ENCODE assay signal across 8 mouse cellular contexts in genomic region chr8:81341591-81342235, GRCm38 (mm10). TPM values are rescaled to one million over a fixed set of nuclear protein-coding genes. Genes with fewer than 3 reads are reported as not detected.
DNase-seq lines count a peak whose midpoint lies in the region; ATAC-seq and TF ChIP-seq lines count a peak whose summit lies in the region.

No protein-coding gene starts in this region.

- DNase-seq in ES-E14 (ENCODE audit: low read depth, low spot score): peak; percentile 30
- DNase-seq in c-Kit-positive CD71-negative TER-119-negative erythroid progenitor cells, embryonic 14.5 days (ENCODE audit: low read depth): peak; percentile 31
- peak; percentile 72 for DNase-seq in forebrain, embryonic 14.5 days (ENCODE audit: low spot score)
- peak; percentile 30 to 49 for DNase-seq in layer of hippocampus, postnatal 25 days (ENCODE audit: extremely low spot score in 1 of 2, low spot score in 1 of 2)
- peak; percentile 64 for DNase-seq in lung, postnatal 10 days
- peak; percentile 33 for DNase-seq in ovary, postnatal 14 days (ENCODE audit: low spot score)
- DNase-seq in thymus, postnatal 36 days: peak; percentile 66 to 75

- peak overlapping the region; percentile 39 to 62 for H3K4me3 ChIP-seq in ES-E14 (ENCODE audit: insufficient read depth in 1 of 2, low read depth in 1 of 2, low read length in 2 of 2, poor library complexity in 1 of 2, severe bottlenecking in 1 of 2)
- H3K4me3 ChIP-seq in forebrain, embryonic 14.5 days (ENCODE audit: low read depth, low read length): peak overlapping the region; percentile 56
- peak overlapping the region; percentile 66 for H3K4me3 ChIP-seq in hindbrain, embryonic 13.5 days

- H3K4me1 ChIP-seq in ES-E14 (ENCODE audit: control insufficient read depth in 2 of 2, insufficient read depth in 2 of 2, low read length in 2 of 2, poor library complexity in 1 of 2): peaks cover 0 to 3% of the 10 kb centered on the region in 2 experiments; a peak in 1 of 4 replicates
- peaks cover 9% of the 10 kb centered on the region; the same call in 1 of the 2 replicates for H3K4me1 ChIP-seq in forebrain, embryonic 14.5 days (ENCODE audit: control insufficient read depth, insufficient read depth, low read length)
- peaks cover 16% of the 10 kb centered on the region for H3K4me1 ChIP-seq in hindbrain, embryonic 13.5 days (replicated peaks)

- H3K27me3 ChIP-seq in forebrain, embryonic 14.5 days (replicated peaks; ENCODE audit: control insufficient read depth, insufficient read depth, low read length): no peaks in the 10 kb centered on the region
- H3K27me3 ChIP-seq in hindbrain, embryonic 13.5 days: peaks cover 13% of the 10 kb centered on the region

- H3K36me3 ChIP-seq in ES-E14 (ENCODE audit: control insufficient read depth, insufficient read depth, low read length, poor library complexity, severe bottlenecking): no peaks in the 10 kb centered on the region
- no peaks in the 10 kb centered on the region for H3K36me3 ChIP-seq in forebrain, embryonic 14.5 days (ENCODE audit: control insufficient read depth, insufficient read depth, low read length)
- H3K36me3 ChIP-seq in hindbrain, embryonic 13.5 days: no peaks in the 10 kb centered on the region

- 0% methylated on average over 22 of the region's 23 CpGs for WGBS in forebrain, embryonic 14.5 days
- 2% methylated on average over 23 of the region's 23 CpGs for WGBS in hindbrain, embryonic 13.5 days

- H3K4me2 ChIP-seq in forebrain, embryonic 14.5 days (ENCODE audit: low read length): peak overlapping the region; percentile 92
- peak overlapping the region; percentile 91 for H3K4me2 ChIP-seq in hindbrain, embryonic 13.5 days

- in situ Hi-C loops in ES-E14 (cut with MboI; ENCODE audit: low sequenced_read_pairs in 2 of 2, unreplicated experiment in 2 of 2): no loop called here

- 0 out of 2 replicates have a peak overlapping the region, but pooled peaks have one; percentile 1 for H3K9ac ChIP-seq in ES-E14 (ENCODE audit: insufficient read depth, low read depth, low read length, poor library complexity, severe bottlenecking)
- peak overlapping the region; percentile 61 for H3K9ac ChIP-seq in forebrain, embryonic 14.5 days (ENCODE audit: low read length)
- H3K9ac ChIP-seq in hindbrain, embryonic 13.5 days: peak overlapping the region; percentile 79

- H3K9me3 ChIP-seq in ES-E14 (ENCODE audit: control insufficient read depth, insufficient read depth, low read depth, low read length): peaks cover 8% of the 10 kb centered on the region; the same call in 1 of the 2 replicates
- no peaks in the 10 kb centered on the region; the same call in 1 of the 2 replicates for H3K9me3 ChIP-seq in forebrain, embryonic 14.5 days (replicated peaks; ENCODE audit: control insufficient read depth, low read length)
- H3K9me3 ChIP-seq in hindbrain, embryonic 13.5 days: no peaks in the 10 kb centered on the region

- no peak overlapping the region for H3K27ac ChIP-seq in ES-E14 (ENCODE audit: insufficient read depth, low read depth, low read length, poor library complexity, severe bottlenecking)
- no peak overlapping the region for H3K27ac ChIP-seq in forebrain, embryonic 14.5 days (ENCODE audit: low read depth, low read length)
- H3K27ac ChIP-seq in hindbrain, embryonic 13.5 days: peak overlapping the region; percentile 62

- ATAC-seq in forebrain, embryonic 14.5 days: peak; percentile 73
- ATAC-seq in hindbrain, embryonic 13.5 days (ENCODE audit: low FRiP score): peak; percentile 88

TF ChIP-seq in ES-E14, 5 proteins besides CTCF, POLR2A, EP300 and RAD21:
- TF ChIP-seq HCFC1 (IDR thresholded peaks at IDR 0.05; ENCODE audit: borderline replicate concordance, insufficient read depth, low read length) (no peak), CHD2 (IDR thresholded peaks at IDR 0.05; ENCODE audit: low read depth, low read length) (no peak), ZNF384 (IDR thresholded peaks at IDR 0.05; ENCODE audit: low read depth, low read length) (no peak), MAFK (IDR thresholded peaks at IDR 0.05; ENCODE audit: insufficient read depth, low read depth, low read length) (no peak), ZC3H11A (IDR thresholded peaks at IDR 0.05; ENCODE audit: borderline replicate concordance, low read depth, low read length) (no peak)

RNA-seq across cellular contexts. Expression of gene Inpp4b, which starts 0.6 kb away (rescaled TPM):
- 0.98 and 1.5 TPM in 2 replicates for total RNA-seq in ES-E14 (2012; rRNA removed)
- 2.4 and 6.6 TPM in 2 replicates for polyA plus RNA-seq in forebrain, embryonic 14.5 days (2014; fragmentation: Nextera tagmentation; extraction: Ambion mirVana)
- 6.6 and 7.5 TPM in 2 replicates for polyA plus RNA-seq in hindbrain, embryonic 13.5 days (2015; fragmentation: Nextera tagmentation; extraction: Ambion mirVana)
- total RNA-seq in layer of hippocampus, postnatal 25 days (2021): 10 to 100 TPM in 1 of 2 experiments, 1 to 10 TPM in 1; 8.5 to 10.2 TPM

Comparison
In these comparisons a context has a peak if more than half of its experiments do, and no peak if none do; other contexts are left out.
1. H3K9ac ChIP-seq: peak in every context shown above with its lines; median percentile 79 in hindbrain, embryonic 13.5 days; 61 in forebrain, embryonic 14.5 days; 1 in ES-E14.